9 mouse cellular contexts compared by ENCODE assay signal in genomic region chr10:67984271-67984943, GRCm38 (mm10). TPM values are rescaled to one million over a fixed set of nuclear protein-coding genes. Genes with fewer than 3 reads are reported as not detected.
DNase-seq lines count a peak whose midpoint lies in the region; ATAC-seq lines count a peak whose summit lies in the region.
"Had no signal": no experiment of that assay in that cellular context is flagged by ENCODE, and none has a peak within 500 bp of the region (broad histone marks: within the 10 kb centered on the region; RNA-seq: fewer than 3 reads in every experiment).

No protein-coding gene starts in this region.

- ATAC-seq in activated CD4-positive, CD25-positive, alpha-beta regulatory T cell, adult 4 months, result peak; percentile 69

- peaks cover 7% of the 10 kb centered on the region for H3K36me3 ChIP-seq in embryonic facial prominence, embryonic 10.5 days (replicated peaks)
- H3K36me3 ChIP-seq: G1E had no signal

- no peak overlapping the region for H3K27ac ChIP-seq in embryonic facial prominence, embryonic 10.5 days (replicated peaks)

- H3K4me1 ChIP-seq in embryonic facial prominence, embryonic 10.5 days, result no peaks in the 10 kb centered on the region

- no peak overlapping the region for H3K4me3 ChIP-seq in embryonic facial prominence, embryonic 10.5 days

- intact Hi-C loops in heart, postnatal 36 days (cut with DNase I), result loop anchor here (1.0 to 10.0 kb wide), 3 partner anchors 113 to 667 kb away; partner anchors contain the start of gene Egr2

- no peaks in the 10 kb centered on the region for H3K27me3 ChIP-seq in embryonic facial prominence, embryonic 10.5 days (replicated peaks; ENCODE audit: low read depth, poor library complexity, severe bottlenecking)

- H3K9me3 ChIP-seq in embryonic facial prominence, embryonic 10.5 days, result no peaks in the 10 kb centered on the region

- 54% methylated on average over 13 of the region's 13 CpGs for WGBS in embryonic facial prominence, embryonic 10.5 days

- peak; percentile 64 for DNase-seq in adrenal gland, adult 2 months
- DNase-seq in adrenal gland, adult 8-10 months, result no peak
- peak; percentile 61 for DNase-seq in embryonic facial prominence, embryonic 10.5 days (ENCODE audit: low spot score)
- DNase-seq in heart, postnatal 36 days, result peak; percentile 44 to 46
- peak; percentile 31 to 60 for DNase-seq in layer of hippocampus, adult 8-10 months (ENCODE audit: low spot score in 2 of 2)
- DNase-seq in lung, postnatal 14 days, result peak; percentile 64
- peak; percentile 52 for DNase-seq in retina, postnatal 7 days (ENCODE audit: low read depth, low spot score)

RNA-seq across cellular contexts. Expression of gene Rtkn2, which starts 5.0 kb away (rescaled TPM):
- total RNA-seq in adrenal gland, adult 2 months (2021), result under 1 TPM; 0.14 to 0.26 TPM
- polyA plus RNA-seq in adrenal gland, adult 2 months (2012; rRNA removed), result not detected in 2 replicates
- total RNA-seq in adrenal gland, adult 8-10 months (2022), result under 1 TPM in 3 of 4 experiments, not detected in 1; 0.15 to 0.26 (median 0.24) TPM
- polyA plus RNA-seq in activated CD4-positive, CD25-positive, alpha-beta regulatory T cell, adult 4 months (2017; shearing (Covaris generic)), result 1 to 10 TPM in 1 of 2 experiments, under 1 TPM in 1; 0.23 to 1.6 TPM
- 11.7 and 12.8 TPM in 2 replicates for polyA plus RNA-seq in embryonic facial prominence, embryonic 10.5 days (2016; fragmentation: Nextera tagmentation; extraction: Ambion mirVana)
- total RNA-seq in heart, postnatal 36 days (2021), result under 1 TPM; 0.35 to 0.53 TPM
- 1 to 10 TPM; 5.6 to 8.2 (median 7.0) TPM for total RNA-seq in layer of hippocampus, adult 8-10 months (2022)
- polyA plus RNA-seq: G1E had no signal

Comparison
In these comparisons a context has a peak if more than half of its experiments do, and no peak if none do; other contexts are left out.
1. RNA of gene Rtkn2, which starts 5.0 kb away (total RNA-seq): 5.6 to 8.2 TPM in layer of hippocampus, adult 8-10 months; 0.35 to 0.53 TPM in heart, postnatal 36 days, 0.14 to 0.26 TPM in adrenal gland, adult 2 months and 0.15 to 0.26 TPM in adrenal gland, adult 8-10 months; every median in the first group is over 4 times any median in the second.